Mouse (Mus musculus) brain, embryonic 14.5 days (tissue): ENCODE results near the gene Adgrb2. TPM values are rescaled to one million over a fixed set of nuclear protein-coding genes. Genes with fewer than 3 reads are reported as not detected.

Experiments used
- DNase-seq: peaks from one replicate; pipeline ENCODE4 v3.0.0-alpha.2; 2011; ENCODE audit warnings: low read depth
- CTCF ChIP-seq: fragments of 200-500 bp; IDR thresholded peaks from 2 replicates; pipeline ENCODE4 v1.5.1; 2012; ENCODE audit warnings: inconsistent platforms, mild to moderate bottlenecking, moderate library complexity, borderline replicate concordance; ENCODE audit not compliant: insufficient read depth, insufficient read length; ENCODE audit errors: extremely low read depth
- POLR2A ChIP-seq: fragments of 200-500 bp; IDR thresholded peaks from 2 replicates; pipeline ENCODE4 v1.6.1; 2012; ENCODE audit warnings: mild to moderate bottlenecking, inconsistent platforms, borderline replicate concordance; ENCODE audit not compliant: poor library complexity, insufficient read depth, insufficient read length, severe bottlenecking; ENCODE audit errors: extremely low read depth
- polyA plus RNA-seq: library from polyadenylated mRNA; depleted of rRNA; stranded (reverse); fragments of >200 nt; gene quantifications from 2 replicates; pipeline ENCODE4 v1.2.3, GENCODE M21; 2012

Adgrb2 gene
- polyA plus RNA-seq, 1 experiment = 152 TPM

- DNase-seq = peak; percentile 87
- TF ChIP-seq POLR2A (no peak), CTCF (no peak)
Measured at GRCm38 (mm10) chr4:129971989-129972388, 12.7 kb upstream of the Adgrb2 start.

DNA sequence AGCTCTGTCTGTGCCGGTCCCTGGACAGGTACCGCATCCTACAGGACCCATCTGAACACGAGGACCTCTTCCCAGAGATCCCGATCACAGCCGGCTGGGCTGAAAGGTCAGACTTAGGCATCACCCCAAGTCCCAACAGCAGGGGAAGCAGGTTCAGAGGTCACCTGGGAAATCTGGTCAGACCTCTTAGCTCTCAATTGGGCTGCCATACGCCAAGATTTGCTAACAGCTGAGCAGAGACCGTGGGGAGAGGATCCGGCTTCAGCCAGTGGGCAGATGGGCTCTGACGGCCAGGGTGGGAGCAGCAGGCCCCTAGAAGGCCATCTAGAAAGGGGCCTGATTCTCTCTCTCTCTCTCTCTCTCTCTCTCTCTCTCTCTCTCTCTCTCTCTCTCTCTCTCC lies 10.4 kb upstream of the Adgrb2 start:
- TF ChIP-seq POLR2A = no peak
- no peak for TF ChIP-seq CTCF
- DNase-seq = no peak

- TF ChIP-seq POLR2A (no peak), CTCF (no peak)
- DNase-seq = no peak
Measured at GRCm38 (mm10) chr4:129977256-129977655, 7.4 kb upstream of the Adgrb2 start.

- no peak for TF ChIP-seq POLR2A
- TF ChIP-seq CTCF = no peak
- no peak for DNase-seq
Measured at GRCm38 (mm10) chr4:129978227-129978626, 6.4 kb upstream of the Adgrb2 start.

GRCm38 (mm10) chr4:129978930-129979329 lies 5.7 kb upstream of the Adgrb2 start:
- DNase-seq = no peak
- TF ChIP-seq POLR2A (no peak), CTCF (no peak)

DNA sequence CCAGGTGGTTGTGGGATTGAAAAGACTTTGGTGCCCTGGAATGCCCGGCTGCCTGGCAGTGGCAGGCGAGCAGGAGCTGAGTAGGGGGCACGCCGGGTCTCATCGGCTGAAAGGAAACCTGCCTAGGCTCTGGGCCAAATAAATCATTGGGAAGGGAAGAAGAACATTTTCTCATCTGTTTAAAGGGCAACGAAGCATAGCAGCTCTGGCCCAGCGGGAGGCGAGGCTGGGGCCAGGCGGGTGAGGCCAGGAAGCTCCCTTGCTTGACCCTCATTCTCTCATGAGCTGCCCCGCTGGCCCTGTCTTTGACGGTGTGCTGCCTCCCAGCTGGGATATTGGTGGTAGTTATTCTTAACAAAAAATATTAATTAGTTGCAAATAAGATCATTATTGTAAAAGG lies 3.0 kb upstream of the Adgrb2 start:
- TF ChIP-seq CTCF = no peak
- no peak for TF ChIP-seq POLR2A
- no peak for DNase-seq

DNA sequence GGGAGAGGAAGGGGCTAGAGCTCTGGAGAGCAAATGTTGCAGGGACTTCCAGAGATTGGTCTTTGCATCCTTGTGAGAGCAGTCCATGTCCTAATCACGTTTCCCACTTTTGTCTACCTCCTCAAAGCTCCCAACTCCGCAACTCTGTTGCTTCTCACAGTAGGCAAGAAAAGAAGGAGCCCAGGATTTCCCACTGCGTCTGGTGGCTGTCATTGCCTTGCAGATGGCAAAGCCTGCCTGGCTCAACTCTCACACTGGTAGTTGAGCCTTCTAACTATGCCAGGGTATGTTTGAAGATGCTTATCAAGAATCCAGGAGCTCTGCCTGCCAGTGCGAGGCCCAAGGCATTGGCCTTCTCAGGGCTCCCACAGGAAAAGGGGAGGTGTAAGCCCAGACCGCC lies 1.6 kb upstream of the Adgrb2 start:
- no peak for DNase-seq
- no peak for TF ChIP-seq CTCF
- TF ChIP-seq POLR2A = no peak

DNA sequence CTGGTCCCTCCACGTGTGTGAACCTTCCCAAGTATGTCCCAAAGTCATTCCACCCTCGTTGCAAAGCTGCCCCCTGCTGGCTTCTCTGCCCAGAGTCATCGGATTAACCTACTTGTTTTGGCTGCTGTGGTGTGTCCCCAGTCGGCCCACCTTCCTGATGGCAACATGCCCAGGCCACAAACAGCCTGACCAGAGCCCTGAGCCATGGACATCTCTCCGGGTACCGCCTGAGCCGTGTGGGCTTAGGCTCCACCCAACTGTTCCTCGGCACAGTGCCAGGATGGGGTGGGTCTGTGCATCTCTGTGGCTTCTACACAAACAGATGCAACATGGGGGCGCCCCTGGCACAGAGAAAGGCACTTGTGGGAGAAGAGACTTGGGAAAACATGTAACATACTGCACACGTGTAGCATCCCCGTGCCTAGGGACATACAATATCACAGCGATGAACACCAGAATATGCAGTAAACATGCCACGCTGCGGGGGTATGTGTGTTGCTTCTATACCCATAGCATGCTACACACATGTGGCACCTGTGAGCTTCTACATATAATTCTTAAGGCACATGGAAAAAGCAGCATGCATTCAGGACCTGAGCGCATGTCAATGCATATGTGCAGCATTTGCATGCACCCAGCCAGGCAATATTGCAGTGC lies 778 bp upstream of the Adgrb2 start:
- DNase-seq = peak; percentile 89
- TF ChIP-seq CTCF (peak; percentile 58; the same call in 1 of the 2 replicates), POLR2A (no peak)

DNA sequence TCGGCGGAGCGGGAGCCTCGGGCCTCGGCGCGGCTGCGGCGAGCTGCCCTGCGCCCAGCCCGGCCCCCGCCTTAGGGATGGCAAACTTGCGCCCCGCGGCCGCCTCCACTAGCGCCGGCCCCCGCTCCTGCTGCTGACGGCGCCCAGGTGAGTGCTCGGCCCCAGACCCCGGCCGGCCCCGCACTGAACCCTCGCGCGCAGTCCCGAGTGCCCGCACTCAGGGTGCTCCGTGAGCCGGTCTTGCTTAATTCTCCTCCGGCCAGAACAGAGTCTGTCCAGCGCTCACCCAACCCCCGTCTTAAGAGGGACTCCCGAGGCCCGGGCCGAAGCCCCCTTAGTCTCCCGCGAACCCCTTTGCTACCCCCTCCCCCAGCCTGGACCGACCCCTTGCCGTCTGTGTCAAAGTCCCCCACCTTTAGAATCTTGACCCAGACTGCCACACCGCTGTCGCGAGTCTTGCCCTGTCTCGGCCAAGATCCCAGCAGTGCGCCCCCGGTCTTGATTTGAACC lies 546 bp downstream of the Adgrb2 start:
- DNase-seq = no peak
- TF ChIP-seq POLR2A (no peak), CTCF (no peak)

GRCm38 (mm10) chr4:129985671-129986441 lies 1.2 kb downstream of the Adgrb2 start:
- peak; percentile 89 for DNase-seq
- no peak for TF ChIP-seq POLR2A
- TF ChIP-seq CTCF = peak; percentile 68

GRCm38 (mm10) chr4:129987825-129988504 lies 3.3 kb downstream of the Adgrb2 start:
- peak; percentile 80 for DNase-seq
- TF ChIP-seq POLR2A (no peak), CTCF (no peak)
